Mouse (Mus musculus): ENCODE data around the gene B9d1.
A peak's percentile ranks its signal among the peaks of the same experiment; 100 is the strongest.

Gene B9d1

DNA sequence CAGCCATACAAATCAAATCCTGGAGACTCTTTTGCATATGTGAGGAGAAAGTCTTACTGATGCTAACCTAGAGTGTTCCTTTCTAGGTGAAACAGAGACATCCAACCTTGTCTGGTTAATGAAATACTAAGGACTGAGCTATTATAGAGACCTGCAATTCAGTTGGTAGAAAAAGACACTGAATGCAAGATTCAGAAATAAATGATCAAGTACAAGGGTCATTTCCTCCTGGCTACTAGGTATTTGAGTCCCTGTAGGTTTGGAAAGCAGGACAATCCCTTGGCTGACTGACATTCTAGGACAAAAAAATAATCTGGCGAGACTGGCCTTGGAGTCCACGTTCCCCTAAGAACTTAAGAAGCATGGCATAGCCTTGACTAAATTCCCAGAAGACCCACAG lies 40.6 kb downstream of the B9d1 start:
- no peak for DNase-seq

DNA sequence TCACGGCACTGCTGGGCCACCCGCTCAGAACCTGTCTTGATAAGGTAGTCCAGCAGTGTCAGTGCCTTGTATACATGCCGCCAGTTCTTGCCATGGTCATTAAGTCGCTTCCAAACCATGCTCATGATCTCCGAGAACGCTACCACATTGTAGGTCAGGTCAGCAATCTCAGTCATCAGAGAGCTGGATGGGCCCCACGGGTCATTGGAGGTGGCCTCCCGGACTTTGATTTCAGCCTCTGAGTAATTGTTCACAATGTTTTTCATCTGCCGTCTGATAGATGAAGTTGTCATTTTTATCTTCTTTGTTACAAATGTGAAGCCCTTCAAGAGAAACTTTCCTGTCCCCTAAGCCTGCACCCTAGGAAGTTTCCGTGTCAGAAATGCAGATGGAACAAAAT lies 41.5 kb downstream of the B9d1 start:
- DNase-seq: no peak

DNA sequence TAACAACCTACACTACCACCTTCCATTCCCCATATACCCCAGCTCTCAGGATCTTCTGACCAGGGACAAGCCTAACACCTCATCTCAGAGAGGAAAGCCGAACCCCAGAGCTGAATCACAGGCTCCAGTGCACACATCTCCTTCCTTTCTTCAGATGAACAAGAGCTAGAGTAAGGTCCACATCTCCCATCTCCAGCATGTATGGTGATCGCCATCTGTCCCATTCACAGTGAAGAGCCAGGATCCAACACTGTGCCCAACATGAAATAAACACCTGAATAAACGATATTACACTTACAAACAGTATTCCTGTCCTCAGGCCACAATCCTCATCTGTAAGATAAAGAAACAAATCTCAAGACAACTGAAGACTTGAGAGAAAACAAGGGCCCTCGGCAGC lies 42.8 kb downstream of the B9d1 start:
- no peak for DNase-seq

DNA sequence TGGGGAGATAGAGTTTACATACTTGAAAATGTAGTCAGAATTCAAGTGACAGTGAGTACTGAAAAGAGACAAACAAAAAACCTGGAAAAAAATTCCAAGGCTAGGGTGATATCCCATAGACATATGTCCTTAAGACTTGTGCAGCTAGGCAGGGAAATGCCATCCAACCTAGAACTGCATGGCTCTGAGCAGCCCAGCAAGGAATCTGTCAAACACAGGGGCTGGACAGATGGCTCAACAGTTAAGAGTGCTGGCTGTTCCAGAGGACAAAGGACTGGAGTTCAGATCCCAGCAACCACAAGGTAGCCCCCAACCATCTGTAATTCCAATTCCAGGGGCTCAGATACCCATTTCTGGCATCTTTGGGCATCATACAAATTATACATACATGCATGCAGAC lies 45.7 kb downstream of the B9d1 start:
- DNase-seq: no peak

DNA sequence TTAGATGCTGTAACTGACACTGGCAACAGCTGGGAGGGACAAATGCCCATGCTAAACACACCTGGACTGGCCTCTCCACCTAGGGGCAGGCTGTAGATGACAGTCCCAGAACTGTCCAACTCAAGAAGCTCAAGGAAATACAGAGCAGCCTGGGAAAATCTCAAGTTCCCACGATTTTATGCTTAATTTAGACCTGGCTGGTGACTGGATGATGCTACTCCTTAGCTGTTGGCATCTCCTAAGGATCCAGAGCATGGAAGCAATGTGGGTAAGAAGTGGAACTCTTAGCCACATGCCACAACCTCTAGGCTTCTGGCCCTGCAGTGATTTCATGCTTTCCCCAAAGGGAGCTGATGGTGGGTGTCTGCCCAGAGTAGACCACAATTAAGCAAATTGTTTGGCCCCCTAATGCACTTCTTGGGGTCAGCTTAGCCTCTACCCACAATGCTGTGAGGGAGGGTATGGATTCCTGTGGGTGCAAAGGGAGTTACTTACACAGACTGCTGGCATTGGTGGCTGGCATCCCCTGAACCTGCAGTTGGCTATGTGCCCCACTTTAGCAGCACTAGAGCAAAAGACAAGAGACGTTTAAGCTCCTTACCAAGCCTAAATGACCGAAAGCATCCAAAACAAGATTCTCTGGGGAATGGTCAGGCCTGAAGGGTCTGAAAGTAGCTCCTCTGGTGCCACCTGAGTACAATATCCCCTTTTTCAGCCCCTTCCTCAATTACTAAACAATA lies 48.2 kb downstream of the B9d1 start:
- peak; percentile 74 for DNase-seq

DNA sequence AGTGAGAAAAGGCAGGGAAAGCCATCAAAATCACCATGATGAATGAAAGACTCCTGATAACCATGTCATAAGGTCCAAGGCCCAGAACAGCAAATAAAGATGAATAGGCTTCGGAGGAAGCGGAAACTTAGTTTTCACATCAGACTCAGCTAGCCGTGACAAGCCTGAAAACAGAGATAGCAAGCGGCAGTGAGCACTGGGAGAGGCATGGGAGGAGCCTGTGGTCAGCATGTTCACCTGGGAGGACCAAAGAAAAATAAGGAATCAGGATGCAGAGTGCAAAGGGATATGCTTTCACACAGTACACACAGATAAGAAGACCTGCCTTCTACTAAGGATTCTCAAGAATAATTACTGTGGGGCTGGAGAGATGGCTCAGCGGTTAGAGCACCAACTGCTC lies 54.6 kb downstream of the B9d1 start:
- DNase-seq: no peak

DNA sequence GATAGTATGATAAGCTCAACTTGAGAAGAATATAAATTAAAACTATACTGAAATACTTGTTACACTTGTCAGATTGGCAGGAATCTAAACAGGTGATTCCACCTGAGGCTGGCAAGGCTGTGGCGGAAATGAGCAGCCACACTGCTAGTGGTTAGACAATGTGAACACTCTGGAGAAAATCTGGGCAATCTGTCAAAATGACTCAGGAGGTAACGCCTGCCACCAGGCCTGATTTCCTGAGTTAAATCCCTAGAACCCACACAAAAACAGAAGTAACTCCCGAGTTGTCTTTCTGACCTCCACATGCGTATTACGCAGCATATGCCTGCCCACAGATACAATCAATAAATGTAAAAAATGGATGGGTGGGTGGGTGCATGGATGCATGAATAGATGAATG lies 57.5 kb downstream of the B9d1 start:
- DNase-seq: peak; percentile 75
